Mouse (Mus musculus) myocyte (in vitro differentiated cells): Measurements from ENCODE around the gene Eipr1. TPM values are rescaled to one million over a fixed set of nuclear protein-coding genes. Genes with fewer than 3 reads are reported as not detected.

Source experiments
- H3K27me3 ChIP-seq: one replicate; pipeline ENCODE4 v1.6.1; 2011; ENCODE audit not compliant: control insufficient read depth, insufficient read depth, insufficient read length
- H3K36me3 ChIP-seq: one replicate; pipeline ENCODE4 v1.6.1; 2011; ENCODE audit not compliant: control insufficient read depth, insufficient read depth
- H3K4me2 ChIP-seq: one replicate; pipeline ENCODE4 v1.6.1; 2011; ENCODE audit warnings: low read depth, control low read depth
- H3K4me3 ChIP-seq: one replicate; pipeline ENCODE4 v1.5.1; 2011; ENCODE audit warnings: mild to moderate bottlenecking, control low read depth, moderate library complexity
- H3K79me2 ChIP-seq: one replicate; pipeline ENCODE4 v1.6.1; 2011; ENCODE audit not compliant: control insufficient read depth, insufficient read depth
- H3ac ChIP-seq: one replicate; pipeline ENCODE4 v1.6.1; 2011; ENCODE audit not compliant: control insufficient read depth, insufficient read length
- CEBPB ChIP-seq: IDR thresholded peaks from 2 replicates; pipeline ENCODE4 v1.6.1; 2011; ENCODE audit warnings: mild to moderate bottlenecking, moderate library complexity; ENCODE audit not compliant: poor library complexity, insufficient read depth, severe bottlenecking
- E2F4 ChIP-seq: IDR thresholded peaks from one replicate; pipeline ENCODE4 v1.6.1; 2011; ENCODE audit warnings: mild to moderate bottlenecking, control low read depth, moderate library complexity; ENCODE audit not compliant: insufficient read depth
- MAX ChIP-seq: IDR thresholded peaks from one replicate; pipeline ENCODE4 v1.6.1; 2011; ENCODE audit warnings: low read depth, mild to moderate bottlenecking, control low read depth
- MYOD1 ChIP-seq, 3 experiments: IDR thresholded peaks; one replicate each; pipeline ENCODE4 v1.6.1; 2011; ENCODE audit warnings: control low read depth in 2 of 3, low read depth in 2 of 3, mild to moderate bottlenecking in 2 of 3, moderate library complexity in 1 of 3; ENCODE audit not compliant: insufficient read length in 2 of 3, control insufficient read depth in 1 of 3
- MYOG ChIP-seq, 3 experiments: IDR thresholded peaks; one replicate each; pipeline ENCODE4 v1.6.1; 2011; ENCODE audit warnings: control low read depth in 2 of 3, low read depth in 2 of 3, mild to moderate bottlenecking in 2 of 3; ENCODE audit not compliant: insufficient read length in 2 of 3, control insufficient read depth in 1 of 3, insufficient read depth in 1 of 3
- POLR2A ChIP-seq: IDR thresholded peaks from one replicate; pipeline ENCODE4 v1.6.1; 2011; ENCODE audit warnings: low read depth, mild to moderate bottlenecking, control low read depth, moderate library complexity; ENCODE audit not compliant: insufficient read length
- POLR2AphosphoS2 ChIP-seq: IDR thresholded peaks from one replicate; pipeline ENCODE4 v1.6.1; 2011; ENCODE audit warnings: low read depth, control low read depth; ENCODE audit not compliant: insufficient read length
- REST ChIP-seq: IDR thresholded peaks from one replicate; pipeline ENCODE4 v1.6.1; 2011; ENCODE audit warnings: mild to moderate bottlenecking, control low read depth, moderate library complexity; ENCODE audit not compliant: insufficient read depth, insufficient read length
- SRF ChIP-seq: IDR thresholded peaks from one replicate; pipeline ENCODE4 v1.6.1; 2011; ENCODE audit warnings: low read depth; ENCODE audit not compliant: control insufficient read depth, insufficient read length
- TCF12 ChIP-seq: IDR thresholded peaks from one replicate; pipeline ENCODE4 v1.6.1; 2011; ENCODE audit warnings: mild to moderate bottlenecking, control low read depth; ENCODE audit not compliant: poor library complexity, insufficient read depth, severe bottlenecking
- TCF3 ChIP-seq: IDR thresholded peaks from one replicate; pipeline ENCODE4 v1.6.1; 2011; ENCODE audit warnings: low read depth, control low read depth; ENCODE audit not compliant: insufficient read length
- USF1 ChIP-seq: IDR thresholded peaks from one replicate; pipeline ENCODE4 v1.6.1; 2011; ENCODE audit warnings: low read depth, mild to moderate bottlenecking, control low read depth, moderate library complexity
- polyA plus RNA-seq: library from polyadenylated mRNA; unstranded; fragments of >200 nt; fragmentation: generic; extraction: Trizol; gene quantifications from one replicate; pipeline ENCODE4 v1.2.1, GENCODE M21; 2012; ENCODE audit warnings: missing spikeins

The Eipr1 gene
- polyA plus RNA-seq, 1 experiment, result 19.5 TPM

GRCm38 (mm10) chr12:28804558-28805481, 53.2 kb downstream of the Eipr1 start:
- Histone ChIP-seq H3K4me3 (no peak overlapping the region), H3K36me3 (no peaks in the 10 kb centered on the region), H3K4me2 (peak overlapping the region; percentile 52), H3K27me3 (no peaks in the 10 kb centered on the region), H3K79me2 (no peaks in the 10 kb centered on the region), H3ac (no peak overlapping the region)
- no peak for TF ChIP-seq REST
- TF ChIP-seq TCF3, result peak; percentile 39
- peak in 2 of 3 experiments; percentile 50 to 69 for TF ChIP-seq MYOG (IDR thresholded peaks at IDR 0.05; ENCODE audit: control insufficient read depth in 1 of 3, insufficient read depth in 1 of 3, insufficient read length in 2 of 3, low read depth in 2 of 3)
- TF ChIP-seq CEBPB, result 0 out of 2 replicates have a peak, but pooled peaks have one; percentile 25
- TF ChIP-seq TCF12, result peak; percentile 46
- peak in 2 of 3 experiments; percentile 74 to 87 for TF ChIP-seq MYOD1 (IDR thresholded peaks at IDR 0.05; ENCODE audit: control insufficient read depth in 1 of 3, insufficient read length in 2 of 3, low read depth in 2 of 3)
- no peak for TF ChIP-seq E2F4

DNA sequence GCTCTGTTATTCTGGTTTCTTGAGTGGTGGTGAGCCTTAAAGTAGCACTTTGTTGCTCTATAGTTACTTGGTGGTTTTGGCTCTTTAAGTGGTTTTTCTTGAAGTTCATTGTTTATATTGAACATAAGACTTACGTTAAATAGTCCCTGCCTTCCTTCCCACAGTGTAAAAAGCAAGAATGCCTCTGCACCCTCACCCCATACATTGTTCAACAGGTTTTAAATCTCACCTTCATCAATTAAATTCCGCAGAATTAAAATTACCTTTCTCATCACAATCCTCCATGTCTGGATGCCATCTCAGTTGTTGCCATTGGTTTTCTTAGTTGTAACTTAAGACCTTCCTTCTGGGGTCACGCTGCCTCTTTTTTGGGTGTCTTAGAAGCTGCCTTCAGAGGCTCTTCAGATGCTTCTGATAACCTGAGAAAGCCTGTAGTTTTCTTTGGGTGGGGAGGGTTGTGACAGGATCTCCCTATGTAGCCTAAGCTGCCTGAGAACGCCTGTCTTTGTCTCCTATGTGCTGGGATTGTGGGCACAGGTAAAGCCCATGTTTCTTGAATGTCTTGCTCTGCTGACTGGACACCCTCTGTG, 57.3 kb downstream of the Eipr1 start:
- no peak overlapping the region for H3K4me3 ChIP-seq
- no peak overlapping the region for H3K4me2 ChIP-seq
- H3ac ChIP-seq, result no peak overlapping the region
- TF ChIP-seq E2F4, result no peak
- no peak for TF ChIP-seq USF1
- TF ChIP-seq SRF, result no peak
- TF ChIP-seq POLR2A, result no peak
- H3K36me3 ChIP-seq, result no peaks in the 10 kb centered on the region
- H3K27me3 ChIP-seq, result no peaks in the 10 kb centered on the region
- no peaks in the 10 kb centered on the region for H3K79me2 ChIP-seq

GRCm38 (mm10) chr12:28809756-28810337, 58.2 kb downstream of the Eipr1 start:
- H3K4me3 ChIP-seq, result no peak overlapping the region
- no peak overlapping the region for H3K4me2 ChIP-seq
- no peaks in the 10 kb centered on the region for H3K36me3 ChIP-seq
- no peaks in the 10 kb centered on the region for H3K27me3 ChIP-seq
- no peak for TF ChIP-seq MAX
- TF ChIP-seq POLR2A, result no peak
- TF ChIP-seq TCF3, result no peak
- TF ChIP-seq E2F4, result no peak
- TF ChIP-seq CEBPB, result no peak
- TF ChIP-seq MYOG (IDR thresholded peaks at IDR 0.05; ENCODE audit: control insufficient read depth in 1 of 3, insufficient read depth in 1 of 3, insufficient read length in 2 of 3, low read depth in 2 of 3), result no peak
- TF ChIP-seq MYOD1 (IDR thresholded peaks at IDR 0.05; ENCODE audit: control insufficient read depth in 1 of 3, insufficient read length in 2 of 3, low read depth in 2 of 3), result no peak
- TF ChIP-seq POLR2AphosphoS2, result no peak
- no peak for TF ChIP-seq REST
- no peak for TF ChIP-seq TCF12
- no peak for TF ChIP-seq SRF
- no peak for TF ChIP-seq USF1
- H3K79me2 ChIP-seq, result no peaks in the 10 kb centered on the region
- no peak overlapping the region for H3ac ChIP-seq

GRCm38 (mm10) chr12:28816681-28817426, 65.3 kb downstream of the Eipr1 start:
- H3K79me2 ChIP-seq, result no peaks in the 10 kb centered on the region
- no peak overlapping the region for H3K4me2 ChIP-seq
- H3K4me3 ChIP-seq, result no peak overlapping the region
- no peaks in the 10 kb centered on the region for H3K27me3 ChIP-seq
- H3ac ChIP-seq, result no peak overlapping the region
- TF ChIP-seq TCF12 (no peak), MYOG (IDR thresholded peaks at IDR 0.05; ENCODE audit: control insufficient read depth in 1 of 3, insufficient read depth in 1 of 3, insufficient read length in 2 of 3, low read depth in 2 of 3) (no peak), E2F4 (no peak), CEBPB (no peak), REST (no peak), POLR2A (no peak), TCF3 (no peak), MAX (no peak), SRF (no peak)
- no peaks in the 10 kb centered on the region for H3K36me3 ChIP-seq
